Mouse (Mus musculus): ENCODE data around the gene Rasgrf1. TPM values are rescaled to one million over a fixed set of nuclear protein-coding genes. Genes with fewer than 3 reads are reported as not detected.

Gene Rasgrf1
- polyA plus RNA-seq, 1 experiment = 0.22 TPM

GRCm38 (mm10) chr9:90070174-90070573 lies 160.5 kb downstream of the Rasgrf1 start:
- DNase-seq = no peak
- Histone ChIP-seq H3K4me1 (replicated peaks; ENCODE audit: control insufficient read depth, insufficient read depth, low read length) (no peaks in the 10 kb centered on the region), H3K4me3 (ENCODE audit: control insufficient read depth, insufficient read depth, low read length) (no peak overlapping the region), H3K36me3 (ENCODE audit: control insufficient read depth, insufficient read depth, low read length) (no peaks in the 10 kb centered on the region), H3K27me3 (ENCODE audit: control insufficient read depth, insufficient read depth, low read length) (no peaks in the 10 kb centered on the region), H3K27ac (ENCODE audit: control insufficient read depth, insufficient read depth, low read length) (no peak overlapping the region)
- 89% methylated on average over 7 of the region's 7 CpGs for WGBS
- TF ChIP-seq CTCF (IDR thresholded peaks at IDR 0.05; ENCODE audit: borderline replicate concordance, control insufficient read depth, extremely low read depth, insufficient read depth, low read length, poor library complexity) (no peak), POLR2A (IDR thresholded peaks at IDR 0.05; ENCODE audit: control insufficient read depth, extremely low read depth, insufficient read depth, low read length, poor library complexity) (no peak)

- H3K4me1 ChIP-seq (replicated peaks; ENCODE audit: control insufficient read depth, insufficient read depth, low read length) = no peaks in the 10 kb centered on the region
- 28% methylated on average over 4 of the region's 4 CpGs for WGBS
- H3K36me3 ChIP-seq (ENCODE audit: control insufficient read depth, insufficient read depth, low read length) = no peaks in the 10 kb centered on the region
- no peak for DNase-seq
- H3K27me3 ChIP-seq (ENCODE audit: control insufficient read depth, insufficient read depth, low read length) = no peaks in the 10 kb centered on the region
- H3K27ac ChIP-seq (ENCODE audit: control insufficient read depth, insufficient read depth, low read length) = no peak overlapping the region
- TF ChIP-seq CTCF (IDR thresholded peaks at IDR 0.05; ENCODE audit: borderline replicate concordance, control insufficient read depth, extremely low read depth, insufficient read depth, low read length, poor library complexity) (no peak), POLR2A (IDR thresholded peaks at IDR 0.05; ENCODE audit: control insufficient read depth, extremely low read depth, insufficient read depth, low read length, poor library complexity) (no peak)
- H3K4me3 ChIP-seq (ENCODE audit: control insufficient read depth, insufficient read depth, low read length) = no peak overlapping the region
Observed at GRCm38 (mm10) chr9:90075336-90075735, 165.6 kb downstream of the Rasgrf1 start.

- Histone ChIP-seq H3K4me3 (ENCODE audit: control insufficient read depth, insufficient read depth, low read length) (no peak overlapping the region), H3K4me1 (replicated peaks; ENCODE audit: control insufficient read depth, insufficient read depth, low read length) (no peaks in the 10 kb centered on the region), H3K27me3 (ENCODE audit: control insufficient read depth, insufficient read depth, low read length) (no peaks in the 10 kb centered on the region), H3K27ac (ENCODE audit: control insufficient read depth, insufficient read depth, low read length) (no peak overlapping the region), H3K36me3 (ENCODE audit: control insufficient read depth, insufficient read depth, low read length) (no peaks in the 10 kb centered on the region)
- WGBS = 96% methylated on average over 5 of the region's 5 CpGs
- DNase-seq = no peak
- TF ChIP-seq CTCF (IDR thresholded peaks at IDR 0.05; ENCODE audit: borderline replicate concordance, control insufficient read depth, extremely low read depth, insufficient read depth, low read length, poor library complexity) = no peak
- no peak for TF ChIP-seq POLR2A (IDR thresholded peaks at IDR 0.05; ENCODE audit: control insufficient read depth, extremely low read depth, insufficient read depth, low read length, poor library complexity)
Observed at GRCm38 (mm10) chr9:90076131-90076530, 166.4 kb downstream of the Rasgrf1 start.

Other genes with a start within 250 kb of the Rasgrf1 start
- gene Tmed3, start 204.8 kb upstream of the Rasgrf1 start, polyA plus RNA-seq (2012; rRNA removed) = 39.1 and 44.1 TPM in 2 replicates
- gene Ankrd34c, start 171.4 kb upstream of the Rasgrf1 start, polyA plus RNA-seq (2012; rRNA removed) = not detected in 2 replicates
- 35.3 and 38.9 TPM in 2 replicates for gene Ctsh, start 144.2 kb downstream of the Rasgrf1 start, polyA plus RNA-seq (2012; rRNA removed)
- 93.0 and 104 TPM in 2 replicates for gene Morf4l1, start 204.9 kb downstream of the Rasgrf1 start, polyA plus RNA-seq (2012; rRNA removed)

All from thymus, adult 2 months (tissue).